Mouse (Mus musculus) spleen, adult 2 months (tissue): Measurements from ENCODE around the gene Rbm28.

Experiments
- CTCF ChIP-seq: fragments of 200-500 bp; IDR thresholded peaks from 2 replicates; pipeline ENCODE4 v1.5.1; 2011; ENCODE audit warnings: mild to moderate bottlenecking, inconsistent platforms; ENCODE audit not compliant: insufficient read depth, insufficient read length, insufficient replicate concordance; ENCODE audit errors: extremely low read depth
- POLR2A ChIP-seq: fragments of 200-500 bp; IDR thresholded peaks from 2 replicates; pipeline ENCODE4 v1.6.1; 2011; ENCODE audit warnings: low read depth, low read length, inconsistent platforms

- TF ChIP-seq CTCF (no peak), POLR2A (no peak)
Measured at GRCm38 (mm10) chr6:29118231-29118630, 46.6 kb downstream of the Rbm28 start.
